Mouse (Mus musculus) spleen, adult 2 months (tissue): ENCODE measurements around the gene Ap3b1.

Experiments
- CTCF ChIP-seq: fragments of 200-500 bp; IDR thresholded peaks from 2 replicates; pipeline ENCODE4 v1.5.1; 2011; ENCODE audit warnings: mild to moderate bottlenecking, inconsistent platforms; ENCODE audit not compliant: insufficient read depth, insufficient read length, insufficient replicate concordance; ENCODE audit errors: extremely low read depth
- POLR2A ChIP-seq: fragments of 200-500 bp; IDR thresholded peaks from 2 replicates; pipeline ENCODE4 v1.6.1; 2011; ENCODE audit warnings: low read depth, low read length, inconsistent platforms

GRCm38 (mm10) chr13:94379006-94379405 lies 20.2 kb downstream of the Ap3b1 start:
- no peak for TF ChIP-seq CTCF
- TF ChIP-seq POLR2A: no peak
